Mouse (Mus musculus) brain, embryonic 14.5 days (tissue): Measurements from ENCODE around the gene Gm10409.
"Not testable (repeated sequence)": the region's sequence is repeated elsewhere in the genome, so short reads cannot be mapped to it uniquely, and the experiment has no call there.

ENCODE experiments used
- CTCF ChIP-seq: fragments of 200-500 bp; IDR thresholded peaks from 2 replicates; pipeline ENCODE4 v1.5.1; 2012; ENCODE audit warnings: inconsistent platforms, mild to moderate bottlenecking, moderate library complexity, borderline replicate concordance; ENCODE audit not compliant: insufficient read depth, insufficient read length; ENCODE audit errors: extremely low read depth
- POLR2A ChIP-seq: fragments of 200-500 bp; IDR thresholded peaks from 2 replicates; pipeline ENCODE4 v1.6.1; 2012; ENCODE audit warnings: mild to moderate bottlenecking, inconsistent platforms, borderline replicate concordance; ENCODE audit not compliant: poor library complexity, insufficient read depth, insufficient read length, severe bottlenecking; ENCODE audit errors: extremely low read depth

DNA sequence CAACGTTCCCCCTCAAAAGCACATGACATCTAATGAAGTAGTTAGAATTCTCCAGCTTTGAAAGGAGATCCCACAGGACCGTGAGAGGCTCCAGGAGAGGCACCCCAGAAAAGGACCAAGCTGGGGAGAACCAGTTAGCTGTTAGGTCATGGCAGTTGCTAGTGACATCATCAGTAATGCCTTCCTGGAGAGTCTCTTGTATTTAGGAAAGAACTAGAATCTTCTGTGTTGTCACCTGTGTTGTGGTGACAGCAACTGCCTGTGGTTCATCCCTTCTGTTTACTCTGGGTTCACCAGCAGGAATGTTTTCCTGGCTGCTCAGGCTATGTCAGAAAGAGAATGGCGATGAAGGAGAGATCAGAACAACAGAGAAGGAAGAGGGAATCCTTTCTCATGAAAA, 36.7 kb downstream of the Gm10409 start, which contains the start of gene Gm10408:
- not testable (repeated sequence) for TF ChIP-seq CTCF, POLR2A
